Mouse (Mus musculus): ENCODE results near the gene Cerk. TPM values are rescaled to one million over a fixed set of nuclear protein-coding genes. Genes with fewer than 3 reads are reported as not detected.
"Not testable (repeated sequence)": the region's sequence is repeated elsewhere in the genome, so short reads cannot be mapped to it uniquely, and the experiment has no call there.

Cerk gene
- polyA plus RNA-seq, 1 experiment = 16.4 TPM

DNA sequence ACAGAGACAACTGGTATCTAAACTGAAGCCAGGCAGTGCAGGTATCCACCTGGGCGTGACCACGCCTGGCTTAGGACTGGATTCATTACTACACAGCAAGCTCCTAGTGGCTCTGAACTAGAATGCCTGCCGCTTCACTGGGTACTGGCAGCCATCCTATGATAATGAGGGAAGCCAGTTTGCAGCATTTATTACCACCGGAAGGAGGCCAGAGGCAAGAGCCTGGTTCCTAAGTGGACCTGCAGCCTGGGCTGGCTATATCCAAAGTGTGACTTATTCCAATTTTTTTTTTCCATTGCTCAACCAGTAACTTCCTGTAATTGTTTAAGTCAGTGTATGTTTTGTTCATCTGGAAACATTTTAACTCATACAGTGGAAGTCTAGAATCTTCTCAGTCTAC lies 20.4 kb upstream of the Cerk start:
- DNase-seq (ENCODE audit: low read depth) = peak; percentile 46

DNA sequence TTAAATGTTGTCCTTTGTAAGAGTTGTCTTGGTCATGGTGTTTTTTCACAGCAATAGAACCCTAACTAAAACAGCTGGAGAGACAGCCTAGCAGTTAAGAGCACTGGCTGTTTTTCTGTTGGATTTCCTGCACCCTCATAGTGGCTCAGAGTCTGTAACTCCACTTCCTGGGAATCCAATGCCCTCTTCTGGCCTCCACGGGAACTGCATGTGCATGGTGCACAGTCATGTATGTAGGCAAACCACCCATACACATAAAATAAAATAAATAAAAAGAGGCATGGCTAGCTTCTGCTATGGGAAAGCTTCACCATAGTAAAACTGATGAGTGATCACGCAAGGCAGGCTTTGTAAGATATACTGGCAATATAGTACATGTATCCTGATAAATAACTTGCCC lies 19.4 kb upstream of the Cerk start:
- DNase-seq (ENCODE audit: low read depth) = no peak

DNA sequence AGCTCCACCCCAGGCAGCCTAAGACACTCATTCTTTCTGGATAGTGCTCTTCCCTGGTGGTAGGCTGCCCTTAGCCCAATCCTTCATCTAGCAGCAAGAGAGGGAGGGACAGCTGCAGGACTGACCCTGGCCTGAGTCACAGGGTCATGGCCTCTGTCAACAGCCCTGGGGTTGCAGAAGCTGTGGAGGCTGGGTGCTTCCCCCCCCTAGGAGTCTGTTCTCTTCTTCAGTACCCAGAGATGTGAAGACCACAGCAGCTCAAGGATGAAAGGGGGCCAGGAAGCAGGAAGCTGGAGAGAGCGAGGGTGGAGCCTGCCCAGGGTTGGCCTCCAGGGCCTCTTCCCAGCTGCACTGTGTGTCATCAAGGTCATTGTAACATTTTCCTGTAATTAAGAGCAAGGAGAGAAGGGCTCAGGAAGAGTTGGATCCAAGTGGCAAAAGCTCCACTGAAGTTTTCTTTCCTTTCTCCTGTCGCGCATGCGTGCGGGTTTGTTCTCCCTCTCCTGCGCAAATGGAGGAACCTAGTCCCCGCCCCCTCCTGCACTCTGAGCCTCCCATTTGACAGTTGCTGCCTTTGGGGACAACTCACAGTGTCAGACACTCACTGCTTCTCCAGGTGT lies 18.1 kb upstream of the Cerk start:
- DNase-seq (ENCODE audit: low read depth) = no peak

DNA sequence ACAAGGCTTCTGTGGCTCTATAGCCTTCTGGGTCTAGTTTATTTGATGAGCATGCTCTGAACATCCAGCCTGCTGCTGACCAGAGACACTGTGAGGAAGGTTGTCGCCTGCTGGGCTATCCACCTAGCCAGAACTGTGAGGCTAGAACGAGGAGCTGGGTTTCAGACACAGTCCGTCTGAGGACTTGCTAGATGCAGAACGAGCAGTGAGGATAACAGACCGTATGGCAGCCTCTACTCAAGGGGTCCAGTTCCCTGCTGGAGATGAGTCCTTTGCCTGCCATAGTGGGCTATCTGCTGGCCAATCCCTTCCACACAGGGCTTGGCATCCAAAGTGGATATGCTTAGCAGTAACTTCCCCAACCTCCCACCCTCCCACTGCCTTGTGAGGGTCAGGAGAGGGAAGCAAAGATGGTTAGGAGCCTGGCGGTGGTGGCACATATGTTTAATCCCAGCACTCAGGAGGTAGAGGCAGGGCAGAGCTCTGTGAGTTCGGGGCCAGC lies 17.4 kb upstream of the Cerk start:
- no peak for DNase-seq (ENCODE audit: low read depth)

DNA sequence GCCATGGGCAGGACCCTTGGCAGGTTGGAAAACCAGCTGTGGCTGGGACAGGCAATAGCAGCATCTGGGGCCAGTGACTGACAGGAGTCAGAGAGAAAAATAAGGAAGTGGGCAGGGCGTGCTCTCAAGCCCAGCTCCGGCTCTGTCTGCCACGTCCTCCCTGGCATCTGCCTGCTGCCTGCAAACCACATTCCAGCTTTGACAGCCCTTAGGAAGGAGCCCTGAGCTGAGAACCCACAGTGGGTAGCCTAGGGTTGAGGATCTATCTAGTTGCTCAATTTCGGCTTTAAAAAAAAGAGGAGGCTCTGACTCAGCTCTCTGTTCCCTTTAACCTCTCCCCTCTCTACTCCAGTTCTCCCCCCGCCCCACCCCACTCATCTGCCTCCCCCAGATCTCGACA lies 16.7 kb upstream of the Cerk start:
- DNase-seq (ENCODE audit: low read depth) = no peak

DNA sequence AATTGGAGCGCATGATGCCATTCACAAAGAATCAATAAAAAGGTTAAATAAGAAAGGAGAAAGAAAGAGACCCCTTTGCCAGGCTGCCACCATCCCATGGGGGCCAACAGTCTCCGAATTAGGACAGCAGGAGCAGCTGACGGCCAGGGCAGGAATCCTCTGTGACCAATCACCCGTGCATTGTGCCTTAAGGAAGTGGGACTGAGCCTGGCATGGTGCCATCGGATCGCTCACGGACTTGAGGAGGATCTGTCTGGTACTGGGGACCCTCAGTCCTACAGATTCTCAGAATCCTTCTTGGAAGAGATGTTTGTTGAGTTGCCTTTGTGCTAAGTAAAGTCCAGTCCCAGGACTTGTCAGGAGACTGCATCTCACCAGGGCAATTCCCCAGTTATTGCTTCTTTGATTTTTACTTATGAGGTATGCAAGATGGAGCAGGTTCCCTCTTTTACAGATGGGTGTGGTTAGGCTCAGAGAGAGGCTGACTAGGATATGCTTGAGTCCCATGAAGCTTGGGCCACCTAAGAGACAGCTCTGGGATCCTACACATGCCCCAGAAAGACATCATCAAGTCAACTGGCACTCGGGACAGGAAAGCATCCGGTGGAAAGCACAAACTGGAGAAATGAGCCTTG lies 15.9 kb upstream of the Cerk start:
- DNase-seq (ENCODE audit: low read depth) = no peak

DNA sequence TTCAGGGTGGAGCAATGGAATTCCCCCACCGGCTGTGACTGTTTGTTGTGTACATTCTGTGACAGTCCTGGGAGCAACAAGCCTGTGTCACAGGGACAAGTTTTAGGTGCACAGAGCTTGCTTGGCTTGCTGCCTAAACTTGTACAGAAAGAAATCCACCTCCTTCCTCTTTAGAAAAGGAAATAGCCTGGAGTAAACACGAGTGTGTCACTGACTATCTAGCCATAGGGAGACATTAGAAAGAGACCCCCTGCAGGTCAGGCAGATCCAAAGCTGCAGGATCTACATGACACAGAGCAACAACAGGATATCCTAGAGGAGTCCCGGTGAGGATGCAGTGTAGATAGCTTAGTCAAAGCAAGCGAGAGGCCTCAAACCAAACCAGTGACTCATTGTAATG lies 15.2 kb upstream of the Cerk start:
- no peak for DNase-seq (ENCODE audit: low read depth)

DNA sequence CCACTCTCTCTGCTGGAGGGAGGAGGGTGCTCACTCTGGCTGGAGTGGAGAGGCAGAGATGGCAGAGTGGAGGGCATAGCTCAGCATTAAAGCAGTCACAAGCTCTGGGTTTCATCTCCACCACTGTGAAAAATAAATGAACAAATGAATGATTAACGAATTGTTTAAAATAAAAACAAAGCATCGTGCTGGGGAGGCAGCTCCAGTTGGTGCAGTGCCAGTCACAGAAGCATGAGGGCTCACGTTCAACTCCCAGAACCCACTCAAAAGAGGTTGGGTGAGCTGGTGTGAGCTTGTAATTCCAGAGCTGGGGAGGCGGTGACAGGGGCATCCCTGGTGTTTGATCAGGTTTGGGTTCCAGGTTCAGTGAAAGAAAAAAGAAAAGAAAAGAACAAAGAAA lies 14.2 kb upstream of the Cerk start:
- DNase-seq (ENCODE audit: low read depth) = no peak

DNA sequence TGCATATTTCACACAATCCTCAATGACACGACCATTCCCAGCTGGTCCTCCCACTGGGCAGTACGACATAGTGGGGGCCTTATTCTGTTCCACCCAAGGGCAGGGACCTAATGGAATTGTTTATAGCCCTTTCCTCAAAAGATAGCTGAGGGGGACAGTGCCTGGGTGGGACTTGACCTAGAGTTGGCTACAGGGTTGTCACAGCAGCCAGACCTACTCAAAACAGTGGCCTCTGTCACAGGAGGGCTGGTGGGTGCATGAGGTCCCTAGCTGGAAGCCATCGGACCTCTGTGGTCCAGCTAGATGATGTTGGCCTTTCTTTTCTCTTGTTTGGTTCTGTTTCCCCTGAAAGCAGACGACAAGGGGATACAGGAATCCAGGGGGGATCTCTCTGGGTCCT lies 13.5 kb upstream of the Cerk start:
- no peak for DNase-seq (ENCODE audit: low read depth)

DNA sequence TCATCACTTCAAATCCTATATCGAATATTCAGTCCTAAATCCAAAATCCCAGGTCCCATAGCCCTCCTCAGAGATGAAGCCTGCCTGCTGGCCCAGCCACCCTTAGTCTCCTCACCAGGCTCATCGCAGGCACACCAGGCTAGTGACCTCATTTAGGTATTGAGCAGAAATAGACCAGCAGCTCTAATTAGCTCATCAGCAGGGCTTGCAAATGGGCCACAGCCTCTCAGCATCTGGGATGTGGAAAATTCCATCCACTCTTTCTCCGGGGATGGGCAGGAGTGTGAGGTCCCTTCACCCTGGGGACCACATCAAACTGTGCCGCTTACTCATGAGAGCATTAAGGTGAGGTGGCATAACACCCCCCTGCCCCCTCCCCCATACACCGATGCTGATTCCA lies 13.1 kb upstream of the Cerk start:
- DNase-seq (ENCODE audit: low read depth) = no peak

DNA sequence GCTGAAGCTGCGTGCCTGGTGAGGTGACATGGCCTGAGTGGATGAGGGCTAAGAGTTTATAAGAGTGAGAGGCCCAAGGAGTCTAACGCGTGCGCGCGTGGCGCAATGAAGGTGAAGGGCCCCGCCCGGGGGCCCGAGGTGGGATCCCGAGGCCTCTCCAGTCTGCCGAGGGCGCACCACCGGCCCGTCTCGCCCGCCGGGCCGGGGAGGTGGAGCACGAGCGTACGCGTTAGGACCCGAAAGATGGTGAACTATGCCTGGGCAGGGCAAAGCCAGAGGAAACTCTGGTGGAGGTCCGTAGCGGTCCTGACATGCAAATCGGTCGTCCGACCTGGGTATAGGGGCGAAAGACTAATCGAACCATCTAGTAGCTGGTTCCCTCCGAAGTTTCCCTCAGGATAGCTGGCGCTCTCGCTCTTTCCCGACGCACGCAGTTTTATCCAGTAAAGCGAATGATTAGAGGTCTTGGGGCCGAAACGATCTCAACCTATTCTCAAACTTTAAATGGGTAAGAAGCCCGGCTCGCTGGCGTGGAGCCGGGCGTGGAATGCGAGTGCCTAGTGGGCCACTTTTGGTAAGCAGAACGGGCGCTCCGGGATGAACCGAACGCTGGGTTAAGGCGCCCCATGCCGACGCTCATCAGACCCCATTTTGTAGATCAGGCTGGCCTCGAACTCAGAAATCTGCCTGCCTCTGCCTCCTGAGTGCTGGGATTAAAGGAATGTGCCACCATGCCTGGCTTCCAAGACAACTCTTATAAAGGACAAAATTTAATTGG lies 8.9 kb upstream of the Cerk start:
- not testable (repeated sequence) for DNase-seq (ENCODE audit: low read depth)

DNA sequence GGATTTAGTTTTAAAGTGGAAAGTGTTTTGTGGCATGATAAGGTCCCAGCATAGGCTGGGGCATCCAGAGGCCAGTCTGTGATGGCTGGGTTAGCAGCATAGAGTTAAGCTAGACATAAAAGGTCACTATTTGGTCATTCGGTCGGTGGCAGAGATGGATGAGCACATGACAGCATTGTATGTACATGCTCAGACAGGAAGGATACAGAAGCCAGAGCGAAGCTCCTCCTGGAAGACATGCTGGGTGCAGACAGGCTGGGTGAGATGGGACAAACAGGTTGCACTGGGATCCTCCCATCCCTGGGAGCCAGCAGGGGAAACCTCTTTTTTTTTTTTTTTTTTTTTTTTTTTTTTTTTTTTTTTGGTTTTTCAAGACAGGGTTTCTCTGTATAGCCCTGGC lies 6.0 kb upstream of the Cerk start:
- DNase-seq (ENCODE audit: low read depth) = no peak

DNA sequence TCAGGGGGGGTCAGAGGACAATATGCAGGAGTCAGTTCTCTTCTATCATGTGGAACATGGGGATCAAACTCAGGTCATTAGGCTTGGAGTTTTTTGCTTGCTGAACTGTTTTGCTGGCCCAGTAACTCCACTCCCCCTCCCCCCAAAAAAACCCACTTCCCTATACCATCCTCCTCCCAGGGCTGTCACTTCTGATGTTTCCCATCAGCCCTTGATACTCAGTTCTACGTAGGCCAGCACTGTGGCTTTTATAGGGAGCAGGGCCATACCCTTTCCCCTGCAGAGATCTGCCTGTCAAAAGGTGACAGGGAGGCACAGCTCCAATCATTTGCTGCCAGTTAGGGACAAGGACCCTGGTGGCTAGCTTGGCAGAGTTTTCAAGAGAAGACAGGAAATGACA lies 5.6 kb upstream of the Cerk start:
- DNase-seq (ENCODE audit: low read depth) = no peak

DNA sequence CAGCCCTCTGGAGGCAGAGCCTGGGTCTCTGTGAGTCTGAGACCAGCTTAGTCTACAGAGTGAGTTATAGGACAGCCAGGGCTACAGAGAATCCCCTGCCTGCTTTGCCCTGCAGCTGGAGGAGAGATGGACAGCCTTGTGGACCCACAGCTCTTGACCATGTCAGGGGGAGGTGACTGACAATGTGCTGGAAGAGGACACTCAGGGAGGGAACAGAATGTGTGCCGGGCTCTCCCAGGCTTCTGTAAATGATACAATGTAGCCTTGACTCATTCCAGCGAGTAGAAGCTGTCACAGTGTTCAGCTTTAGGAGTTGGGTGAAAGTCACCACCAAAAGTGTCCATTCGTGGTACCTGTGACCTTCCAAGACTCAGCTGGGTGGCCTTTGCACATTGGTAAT lies 4.4 kb upstream of the Cerk start:
- no peak for DNase-seq (ENCODE audit: low read depth)

DNA sequence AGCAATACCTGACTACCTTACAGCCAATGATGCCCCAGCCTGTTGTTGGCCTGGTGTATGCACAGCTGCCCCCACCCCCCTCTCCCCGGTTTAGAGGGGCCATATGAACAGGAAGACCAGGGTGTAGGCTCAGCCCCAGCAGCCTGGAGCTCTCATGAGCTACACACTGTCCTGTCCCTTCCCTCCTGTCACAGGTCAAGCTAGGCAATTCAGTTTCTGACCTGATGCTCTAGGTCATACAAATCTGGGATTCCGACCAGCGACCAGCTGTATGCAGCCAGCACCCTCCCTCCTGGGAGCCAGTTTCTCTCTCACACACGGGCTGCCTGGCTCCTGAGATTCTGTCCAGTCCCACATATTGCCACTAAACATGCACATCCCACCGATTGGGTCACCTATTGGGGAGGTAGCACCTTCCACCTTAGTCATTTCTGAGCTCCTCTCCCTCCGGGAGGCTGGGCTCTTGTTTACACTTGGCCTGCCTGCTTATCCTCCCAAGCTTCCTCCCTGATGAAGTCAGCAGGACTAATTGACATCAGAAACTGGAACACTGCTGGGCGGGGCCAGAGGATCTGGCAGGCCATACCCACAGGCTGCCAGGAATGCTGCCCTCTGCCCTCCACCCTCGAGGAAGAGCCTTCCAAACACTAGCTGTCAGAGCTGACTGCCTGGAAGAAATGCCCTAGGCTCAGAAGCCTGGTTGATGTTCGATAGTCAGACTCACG lies 3.0 kb upstream of the Cerk start:
- DNase-seq (ENCODE audit: low read depth) = no peak

DNA sequence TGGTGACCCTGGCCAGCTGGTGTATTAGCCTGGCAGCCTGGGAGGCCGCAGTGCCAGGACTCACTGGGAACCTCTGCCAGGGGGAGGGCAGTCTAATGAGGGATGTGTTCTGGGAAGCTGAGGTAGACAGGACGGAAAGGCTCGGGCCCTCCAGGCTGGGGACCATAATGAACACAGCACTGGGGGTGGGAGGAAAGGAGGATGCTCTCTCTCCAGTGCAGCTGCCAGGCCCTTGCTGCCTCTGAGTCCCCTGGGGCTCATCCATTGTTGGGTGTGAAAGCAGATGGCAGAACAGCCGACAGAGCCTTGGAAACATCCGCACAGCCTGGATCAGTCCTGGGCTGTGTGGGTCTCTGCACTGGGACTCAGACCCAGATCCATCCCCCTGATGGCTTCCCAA lies 2.2 kb upstream of the Cerk start:
- DNase-seq (ENCODE audit: low read depth) = no peak

DNA sequence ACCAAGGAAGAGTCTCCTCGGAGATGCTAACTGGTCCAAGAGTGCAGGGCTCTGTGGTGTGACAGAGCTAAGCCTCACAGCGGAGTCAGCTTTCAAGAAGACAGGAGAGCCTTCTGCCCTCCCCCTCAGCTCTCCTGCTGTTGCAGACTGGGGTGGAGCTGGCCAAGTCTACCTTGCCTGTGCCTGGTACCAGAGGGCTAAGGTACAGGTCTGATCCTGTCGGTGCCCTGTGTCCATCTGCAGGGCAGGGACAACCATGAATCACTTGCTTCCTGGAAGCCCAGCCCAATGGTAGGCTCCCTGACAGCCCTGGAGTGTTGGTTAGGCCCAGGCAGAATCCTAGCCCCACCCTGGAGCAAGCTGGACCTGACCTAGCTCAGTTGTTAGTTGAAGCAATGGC lies 745 bp upstream of the Cerk start:
- DNase-seq (ENCODE audit: low read depth) = no peak

DNA sequence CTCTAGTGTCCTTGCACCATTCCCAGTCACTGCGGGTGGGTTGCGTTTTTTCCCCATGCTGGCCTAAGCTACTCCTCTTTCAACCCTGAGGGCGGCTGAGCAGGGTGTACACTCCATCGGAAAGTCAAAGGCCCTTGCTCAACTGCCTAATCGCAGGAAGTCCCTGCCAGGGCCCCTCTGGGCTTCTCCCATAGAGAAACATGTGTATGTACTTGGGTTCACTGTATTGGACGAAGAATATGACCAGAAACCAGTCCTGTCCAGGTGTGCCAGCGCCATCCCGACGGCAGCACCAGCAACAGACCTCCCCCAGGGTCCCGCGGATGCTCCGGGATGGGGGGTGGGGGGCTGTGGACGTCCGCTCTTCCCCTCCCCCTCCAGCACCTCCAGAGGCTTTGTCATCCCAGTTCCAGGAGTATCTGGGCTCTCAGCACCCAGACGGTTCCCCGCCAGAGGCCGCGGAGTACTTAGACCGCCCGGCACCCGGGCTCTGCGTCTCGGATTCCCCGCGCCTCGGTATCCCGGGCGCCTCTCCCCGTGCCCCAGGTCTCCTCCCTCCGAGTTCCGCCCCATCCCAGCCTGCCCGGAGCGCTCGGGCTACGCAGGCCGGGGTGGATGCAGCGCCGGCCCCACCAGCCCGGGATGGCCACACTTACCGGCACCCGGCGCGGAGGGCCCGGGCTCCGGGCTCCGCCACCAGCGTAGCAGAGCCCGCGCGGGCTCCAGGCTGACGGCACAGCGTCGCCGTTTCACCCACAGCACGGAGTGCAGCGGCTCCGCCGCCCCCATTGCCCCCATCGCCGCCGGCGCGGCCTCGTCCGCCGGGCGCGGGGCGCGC lies 871 bp downstream of the Cerk start:
- no peak for DNase-seq (ENCODE audit: low read depth)

DNA sequence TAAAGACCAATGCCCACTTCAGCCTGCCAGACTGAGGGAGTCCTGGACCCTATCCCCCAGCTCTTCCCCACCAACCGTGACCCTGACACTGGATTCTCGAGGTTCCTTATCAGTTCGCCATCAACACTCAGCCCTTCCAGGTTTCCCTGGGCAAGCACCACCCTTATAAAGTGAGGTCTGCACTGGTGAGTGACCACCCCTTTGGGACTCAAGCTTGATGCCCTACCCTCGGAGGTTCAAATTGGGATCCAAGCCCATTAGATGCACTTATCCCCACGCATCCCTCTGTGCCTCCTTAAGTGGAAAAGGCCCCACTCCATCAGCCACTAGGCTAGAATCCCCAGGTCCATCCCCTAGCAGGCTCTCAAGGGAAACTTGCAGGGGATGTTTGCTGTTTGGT lies 1.9 kb downstream of the Cerk start:
- no peak for DNase-seq (ENCODE audit: low read depth)

DNA sequence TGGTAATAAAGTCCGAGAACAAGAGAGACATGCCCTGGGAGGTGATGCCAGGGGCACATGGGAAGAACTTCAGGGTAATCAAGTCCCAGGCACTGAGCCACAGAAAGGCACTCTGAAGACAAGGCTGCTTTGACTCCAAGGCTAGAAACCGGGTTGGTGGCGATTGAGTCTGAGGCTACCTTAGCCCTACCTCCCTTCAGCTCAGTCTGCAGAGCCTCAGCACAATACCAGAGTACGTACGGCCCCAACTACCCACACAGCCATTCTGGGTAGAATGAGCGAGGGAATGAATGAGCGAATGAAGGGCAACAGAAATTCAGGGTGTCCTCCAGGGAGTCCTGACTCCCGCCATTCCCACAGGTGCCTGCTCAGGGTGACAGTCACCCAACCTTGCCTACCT lies 2.5 kb downstream of the Cerk start:
- DNase-seq (ENCODE audit: low read depth) = no peak

DNA sequence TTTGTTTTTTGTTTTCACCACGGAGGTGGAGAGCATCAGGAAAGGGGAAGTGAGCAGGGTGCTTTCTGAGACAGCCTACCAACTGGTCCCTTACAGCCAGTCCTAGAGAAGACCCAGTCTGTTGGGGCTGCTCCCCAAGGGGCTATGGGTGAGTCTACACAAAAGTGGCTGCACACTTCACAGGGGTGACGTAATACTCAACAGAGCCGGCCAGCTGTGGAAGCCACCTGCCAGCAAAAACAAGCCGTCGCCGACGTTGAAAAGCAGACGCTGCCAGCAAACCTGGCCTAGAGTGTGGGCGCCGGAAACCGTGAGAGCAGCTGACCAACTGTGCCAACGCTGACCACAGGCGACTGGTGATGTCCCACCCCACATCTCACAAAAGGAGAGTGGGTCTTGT lies 3.3 kb downstream of the Cerk start:
- DNase-seq (ENCODE audit: low read depth) = no peak
